Mouse (Mus musculus) large intestine, adult 2 months (tissue): Measurements from ENCODE around the gene Zfhx3. TPM values are rescaled to one million over a fixed set of nuclear protein-coding genes. Genes with fewer than 3 reads are reported as not detected.

Experiments
- DNase-seq: peaks from one replicate; pipeline ENCODE4 v3.0.0-alpha.2; 2012; ENCODE audit warnings: low read depth, low spot score
- WGBS: fragments of 180-500 bp; shearing (Covaris S2); methylation state at CpG from one replicate; pipeline ENCODE4 v1.1.7; 2018; 5-methylcytosine and 5-hydroxymethylcytosine counted together
- polyA plus RNA-seq: library from polyadenylated mRNA; depleted of rRNA; stranded (reverse); fragments of >200 nt; gene quantifications from 2 replicates; pipeline ENCODE4 v1.2.3, GENCODE M21; 2012

The Zfhx3 gene
- polyA plus RNA-seq, 1 experiment, result 0.95 TPM

DNA sequence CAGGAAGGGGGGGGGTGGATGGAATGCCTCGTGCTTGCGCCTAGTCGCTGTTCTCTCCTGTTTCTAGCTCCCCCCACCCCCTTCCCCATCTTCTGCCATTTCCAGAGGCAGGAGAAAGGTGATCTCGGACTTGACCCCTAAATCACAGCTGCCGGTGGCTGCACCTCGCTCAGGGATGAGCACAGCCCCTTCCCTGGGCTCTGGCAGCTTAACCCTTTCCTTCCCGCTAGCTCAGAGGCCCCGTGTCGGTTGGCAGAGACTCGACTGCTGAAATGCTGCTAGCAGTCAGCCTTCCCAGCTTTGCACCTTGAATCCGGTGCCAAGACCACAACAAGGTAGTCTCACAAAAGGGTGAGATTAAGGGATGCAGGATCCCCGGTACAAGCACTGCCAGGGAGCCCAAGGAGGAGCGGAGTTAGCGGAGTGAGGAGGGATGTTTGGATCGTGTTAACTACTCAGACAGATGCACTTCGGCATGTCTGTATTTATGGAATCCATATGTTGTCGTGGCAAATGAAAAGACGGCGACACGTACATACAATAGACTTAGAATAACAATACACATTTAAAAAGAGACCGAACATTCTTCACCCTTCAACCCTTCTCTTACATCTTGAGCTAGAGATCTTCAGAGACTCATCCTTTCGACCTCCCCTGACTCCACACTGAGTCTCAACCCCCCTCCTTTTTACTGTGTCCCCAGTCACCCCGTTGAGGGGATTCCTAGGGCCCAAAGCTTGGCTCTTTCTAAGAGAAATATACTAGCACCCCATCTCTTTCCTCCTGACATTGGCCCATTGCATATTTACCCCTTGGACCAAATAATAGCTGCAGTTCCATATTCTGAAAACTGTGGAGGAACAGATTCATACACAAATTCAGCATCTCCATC lies 757.3 kb downstream of the Zfhx3 start:
- 53% methylated on average over 23 of the region's 23 CpGs for WGBS
- no peak for DNase-seq

DNA sequence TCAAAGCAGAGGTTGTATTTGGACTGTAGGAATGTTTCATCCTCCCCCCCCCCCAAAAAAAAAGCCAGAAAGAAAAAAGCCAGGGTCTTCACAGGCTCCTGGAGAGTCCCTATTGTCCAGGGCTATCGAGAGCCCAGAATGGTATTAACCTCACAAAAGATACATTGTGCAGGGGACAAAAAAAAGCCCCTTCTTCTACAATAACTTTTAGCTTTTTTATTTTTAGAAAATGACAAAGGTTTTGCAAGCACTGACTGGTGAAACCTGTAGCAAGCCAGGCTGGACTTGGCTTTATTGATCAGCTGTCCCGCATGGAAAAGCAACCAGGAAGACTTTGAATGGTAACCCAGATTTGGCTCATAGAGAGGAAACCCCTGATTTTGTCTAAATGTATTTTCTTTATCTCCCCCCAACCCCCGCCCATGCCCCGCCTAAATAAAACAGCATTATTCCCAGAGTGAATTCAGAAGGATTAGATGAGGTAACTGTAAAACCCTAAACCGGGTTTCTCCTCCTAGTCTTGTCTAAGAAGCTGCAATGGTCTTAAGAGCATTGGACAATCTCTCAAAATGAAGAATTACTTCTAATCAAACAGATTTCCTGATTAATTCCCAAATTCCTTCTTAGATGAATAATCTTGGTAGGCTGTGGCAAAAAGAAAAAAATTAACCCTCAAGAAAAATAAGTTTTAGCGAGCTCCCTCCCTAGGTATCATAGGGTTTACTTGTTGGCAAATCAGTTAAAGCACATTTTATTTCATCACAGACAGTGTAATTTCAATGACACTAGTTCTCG lies 759.1 kb downstream of the Zfhx3 start:
- 72% methylated on average over 7 of the region's 7 CpGs for WGBS
- DNase-seq, result no peak

DNA sequence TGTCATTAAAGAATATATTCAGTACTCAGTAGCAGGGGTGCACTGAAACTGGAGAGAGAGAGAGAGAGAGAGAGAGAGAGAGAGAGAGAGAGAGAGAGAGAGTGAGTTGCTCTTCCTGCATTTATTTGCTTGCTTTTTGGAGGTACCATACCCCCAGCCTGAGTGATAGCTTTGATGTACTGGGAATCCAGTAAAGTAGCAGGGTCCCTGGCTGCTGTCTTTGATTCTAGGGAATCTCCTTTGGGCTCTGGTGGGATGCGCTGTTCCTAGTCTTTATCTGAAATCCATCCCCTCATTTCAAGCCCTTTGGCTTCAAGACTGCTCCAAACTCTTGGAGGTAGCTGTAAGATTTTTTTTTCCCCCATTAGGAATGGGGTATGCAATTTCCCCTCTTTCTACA lies 759.8 kb downstream of the Zfhx3 start:
- no peak for DNase-seq
- WGBS, result 78% methylated on average over 1 of the region's 1 CpGs

DNA sequence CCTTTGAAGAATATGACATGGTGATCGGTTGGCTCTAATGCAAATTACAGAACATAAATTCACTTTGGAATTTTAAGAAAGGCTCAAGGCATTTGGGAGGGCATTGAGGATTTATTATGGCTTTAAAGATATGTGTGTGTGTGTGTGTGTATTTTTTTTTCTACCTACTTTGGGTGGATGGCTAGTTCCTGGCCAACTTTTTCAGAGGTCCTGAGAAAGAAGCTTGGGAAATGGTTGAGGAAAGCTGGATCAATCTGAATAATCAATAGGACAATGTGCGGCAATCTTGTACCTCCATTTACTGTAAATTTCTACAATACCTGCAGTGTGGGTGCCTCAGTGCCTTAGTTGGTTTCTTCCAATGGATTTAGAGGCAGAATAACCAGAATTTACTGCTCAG lies 763.3 kb downstream of the Zfhx3 start:
- 60% methylated on average over 2 of the region's 2 CpGs for WGBS
- no peak for DNase-seq

DNA sequence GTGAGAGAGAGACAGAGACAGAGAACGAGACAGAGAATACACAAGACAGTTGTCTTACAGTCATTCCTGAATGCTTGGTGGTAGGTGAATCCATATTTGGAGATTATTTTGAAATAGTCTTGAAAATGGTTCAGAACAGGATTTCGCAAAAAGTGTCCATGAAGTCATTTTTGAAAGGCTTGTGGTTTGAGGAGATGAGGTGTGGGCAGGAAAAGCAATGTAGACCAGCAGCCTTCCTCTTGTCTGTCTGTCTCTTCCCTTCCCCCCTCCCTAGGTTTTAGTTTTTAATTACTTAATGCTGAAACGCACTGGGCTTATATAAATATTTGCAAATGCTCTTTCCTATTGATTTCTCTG lies 764.0 kb downstream of the Zfhx3 start:
- no peak for DNase-seq
- WGBS, result 47% methylated on average over 3 of the region's 3 CpGs

DNA sequence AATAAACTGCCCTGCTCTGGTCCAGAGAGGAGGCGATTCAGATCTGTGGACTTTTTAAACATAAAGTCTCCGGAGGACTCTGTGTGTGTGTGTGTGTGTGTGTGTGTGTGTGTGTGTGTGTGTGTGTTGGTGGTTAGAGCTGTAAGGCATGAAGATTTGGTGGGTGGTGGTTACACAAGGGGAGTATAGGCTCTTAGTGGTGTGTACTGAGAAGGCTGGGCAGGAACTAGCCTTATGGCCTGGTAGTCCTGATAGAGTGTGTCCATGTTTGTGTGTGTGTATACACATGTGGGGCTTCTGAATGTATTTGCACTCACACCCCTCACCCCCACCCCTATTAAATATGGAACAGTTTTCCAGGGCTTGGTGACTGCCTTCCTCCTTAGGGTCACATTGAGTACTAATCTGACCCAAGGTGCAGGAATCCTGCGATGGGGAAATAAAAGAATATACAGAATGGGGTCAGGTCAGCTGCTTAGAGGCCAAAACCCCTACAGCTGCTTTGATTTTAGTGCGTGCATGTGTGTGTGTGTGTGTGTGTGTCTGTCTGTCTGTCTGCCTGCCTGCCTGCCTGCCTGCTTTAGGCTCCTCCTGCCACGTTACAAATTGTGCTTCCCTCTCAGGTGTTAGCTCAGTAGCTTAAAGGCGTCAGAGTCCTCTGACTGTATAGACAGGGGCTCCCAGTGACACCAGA lies 764.6 kb downstream of the Zfhx3 start:
- WGBS, result 21% methylated on average over 6 of the region's 6 CpGs
- DNase-seq, result no peak

DNA sequence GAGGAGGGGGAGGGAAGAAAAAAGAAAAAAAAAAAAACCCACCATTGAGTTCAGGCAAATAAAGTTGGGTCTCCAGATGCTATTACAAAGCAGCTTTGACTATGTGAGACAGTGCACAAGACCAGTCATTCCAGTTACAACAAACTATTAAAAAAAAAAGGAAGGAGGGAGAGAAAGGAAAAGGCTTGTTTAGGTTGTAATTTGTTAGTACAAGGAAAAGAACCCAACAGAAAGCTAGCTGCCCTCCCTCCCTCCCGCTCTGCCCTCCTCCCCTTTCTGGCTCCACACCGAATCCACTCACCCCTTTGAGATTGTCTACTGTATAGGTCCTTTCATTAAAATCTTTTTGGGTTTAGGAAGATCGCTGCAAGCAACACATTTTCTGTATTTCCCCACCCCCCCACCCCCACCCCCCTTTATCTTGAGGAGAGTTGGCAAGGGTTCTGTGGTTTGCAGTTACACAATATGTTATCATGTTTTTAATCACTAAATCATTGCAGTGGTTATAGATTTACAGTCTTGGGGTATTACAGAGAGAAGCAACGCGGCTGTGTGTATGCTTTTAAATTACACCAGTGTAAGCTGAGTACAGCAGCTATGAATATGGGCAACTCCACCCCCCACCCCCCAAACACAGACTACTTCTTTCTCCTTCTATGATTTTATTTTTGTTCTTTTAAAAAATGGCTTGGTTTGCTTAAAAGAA lies 765.3 kb downstream of the Zfhx3 start:
- DNase-seq, result no peak
- 5% methylated on average over 5 of the region's 5 CpGs for WGBS

DNA sequence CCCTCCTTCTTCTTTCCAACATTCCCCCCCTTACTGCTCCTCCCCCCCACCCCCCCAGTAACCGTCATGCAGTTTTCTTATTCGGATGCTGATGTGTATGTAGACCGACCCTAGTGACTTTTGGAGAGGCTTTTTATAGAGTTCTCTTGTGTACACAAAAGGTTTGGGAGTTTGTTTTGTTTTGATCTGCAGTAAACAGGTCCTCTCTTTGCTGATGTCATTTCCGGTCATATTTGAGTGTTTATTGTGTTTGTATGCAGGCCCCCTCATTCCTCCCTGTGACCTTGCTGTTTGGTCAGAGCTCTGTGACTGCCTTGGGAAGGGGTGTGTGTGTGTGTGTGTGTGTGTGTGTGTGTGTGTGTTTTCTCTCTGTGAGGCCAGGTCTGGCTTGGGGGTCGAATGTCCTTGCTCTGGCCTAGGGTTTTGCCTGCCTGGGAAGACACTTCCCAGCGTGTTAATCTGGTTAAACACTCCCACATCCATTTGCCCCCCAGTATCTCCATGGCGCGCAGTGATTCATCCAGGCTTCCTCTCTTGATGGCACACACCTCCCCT lies 766.5 kb downstream of the Zfhx3 start:
- WGBS, result 27% methylated on average over 8 of the region's 8 CpGs
- no peak for DNase-seq

DNA sequence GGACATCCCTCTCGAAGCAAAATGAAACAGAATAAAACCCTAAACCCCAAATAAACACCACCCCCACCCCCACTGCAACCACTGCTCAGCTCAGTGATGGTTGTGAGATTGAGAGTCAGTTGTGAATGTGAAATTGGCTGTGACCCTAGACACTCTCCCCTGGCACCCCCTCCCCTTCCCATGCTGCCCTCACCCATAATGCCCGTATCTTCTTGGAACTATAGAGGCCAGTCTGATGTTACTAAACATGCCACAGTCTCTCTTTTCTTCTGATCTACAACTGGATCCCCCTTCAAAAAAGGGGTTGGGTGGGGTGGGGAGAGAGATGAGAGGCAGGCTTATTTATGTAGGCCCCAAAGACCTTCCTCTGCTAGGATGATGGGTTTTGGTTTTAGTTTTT lies 767.0 kb downstream of the Zfhx3 start:
- DNase-seq, result no peak
- 64% methylated on average over 2 of the region's 2 CpGs for WGBS

DNA sequence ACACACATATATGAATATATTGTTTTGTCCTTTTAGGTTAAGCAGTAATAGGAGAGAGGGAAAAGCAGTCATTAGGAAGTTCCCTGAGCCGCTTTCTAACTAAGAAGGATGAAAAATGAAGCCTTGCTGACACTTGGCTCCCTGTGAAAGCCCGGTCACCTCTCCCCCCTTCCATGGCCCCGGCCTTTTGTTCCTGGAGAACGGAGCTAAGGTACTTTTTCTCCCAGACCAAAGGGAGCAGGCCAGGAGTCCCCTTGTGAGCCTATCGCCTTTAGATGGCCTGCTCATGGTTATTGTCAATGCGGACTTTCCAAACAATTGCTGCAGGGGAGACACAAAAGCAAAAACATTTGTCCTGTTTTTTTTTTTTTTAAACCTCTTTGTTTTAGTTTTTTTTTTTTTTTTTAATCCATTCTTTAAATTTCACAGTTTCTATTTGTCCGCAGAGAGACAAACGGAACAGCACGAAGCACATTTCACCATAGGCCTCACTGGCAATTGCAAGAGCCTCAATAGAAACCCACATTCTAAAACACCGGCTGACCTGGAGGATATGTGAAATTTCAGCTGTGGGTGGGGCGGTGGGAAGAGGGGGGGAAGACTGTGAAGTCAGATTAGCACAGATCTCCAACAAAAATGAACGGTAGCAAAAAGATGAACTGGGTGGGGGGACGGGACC lies 767.6 kb downstream of the Zfhx3 start:
- WGBS, result 76% methylated on average over 13 of the region's 13 CpGs
- DNase-seq, result no peak

DNA sequence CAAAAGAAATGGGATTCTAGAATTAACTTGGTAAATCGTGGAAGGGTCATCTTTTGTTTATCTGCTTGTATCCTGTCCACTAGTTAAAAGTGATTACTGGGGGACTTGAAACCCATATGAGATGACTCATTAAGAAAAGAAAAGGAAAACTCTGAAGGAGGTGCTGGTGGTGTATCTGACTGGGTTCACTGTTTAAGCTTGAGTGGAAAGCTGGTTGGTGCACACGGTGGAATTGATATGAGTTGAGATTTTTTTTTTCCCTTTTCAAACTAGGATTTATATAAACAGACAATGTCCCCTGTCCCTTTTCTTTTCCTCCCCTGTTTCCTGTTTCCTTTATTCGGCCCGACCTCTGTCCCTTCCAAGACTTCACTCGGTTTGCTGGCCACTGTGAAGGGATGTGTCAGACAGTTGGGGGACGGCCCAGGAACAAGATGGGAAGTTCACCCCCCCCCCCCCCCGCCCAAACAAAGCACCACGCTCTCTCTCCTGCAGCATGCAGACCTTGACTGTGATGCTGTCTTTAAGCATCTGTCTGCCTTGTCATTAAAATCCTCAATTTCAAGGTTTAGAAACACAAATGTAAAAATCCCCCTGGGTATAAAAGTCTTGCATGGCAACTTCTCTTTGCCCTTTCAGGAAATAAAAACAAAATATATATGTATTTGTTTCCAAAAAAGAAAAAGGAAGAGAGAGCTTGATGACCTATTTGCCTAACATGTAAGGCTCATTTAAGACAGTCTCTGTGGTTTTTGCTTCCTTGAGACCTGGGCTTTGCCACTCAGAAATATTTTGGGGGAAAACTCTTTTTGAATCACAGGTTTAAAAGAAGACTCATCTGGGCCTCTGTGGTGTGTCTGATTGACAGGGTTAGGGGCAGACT lies 768.4 kb downstream of the Zfhx3 start:
- WGBS, result 46% methylated on average over 8 of the region's 8 CpGs
- DNase-seq, result no peak

DNA sequence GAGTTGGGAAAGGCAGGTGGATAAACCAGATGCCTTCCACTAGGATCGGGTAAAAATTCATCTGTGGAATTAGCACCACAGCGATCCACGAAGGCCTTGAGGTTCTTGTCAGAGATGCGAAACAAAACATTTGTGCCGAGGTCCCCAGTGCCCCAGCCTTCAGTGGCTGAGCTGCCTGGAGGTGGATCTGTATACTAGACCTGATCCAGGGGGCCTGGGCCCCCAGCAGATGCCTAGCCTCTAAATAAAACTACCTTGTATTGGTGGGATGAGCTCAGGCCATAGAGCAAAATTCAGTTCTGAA lies 769.0 kb downstream of the Zfhx3 start:
- DNase-seq, result no peak
- 85% methylated on average over 5 of the region's 5 CpGs for WGBS

DNA sequence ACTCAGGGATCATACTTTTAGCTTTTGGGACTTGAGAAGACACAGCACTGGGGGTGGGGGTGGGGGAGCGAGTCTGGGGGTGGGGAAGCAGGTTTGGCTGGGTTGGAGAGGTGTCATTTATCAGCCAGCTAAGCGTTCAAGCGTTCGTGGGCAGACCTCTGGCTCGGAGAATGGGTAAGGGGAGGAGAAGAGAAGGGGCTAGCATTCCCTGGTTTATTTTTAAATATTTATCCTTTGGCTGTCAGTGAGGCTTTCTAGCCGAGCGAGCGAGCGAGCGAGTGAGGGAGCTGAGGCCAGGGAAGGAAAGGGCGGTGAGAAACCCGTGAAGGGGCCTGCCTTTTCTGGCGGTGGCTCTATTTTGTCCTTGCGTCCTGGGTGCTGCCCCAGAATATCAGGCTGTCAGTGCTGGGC lies 769.6 kb downstream of the Zfhx3 start:
- WGBS, result 73% methylated on average over 14 of the region's 14 CpGs

DNA sequence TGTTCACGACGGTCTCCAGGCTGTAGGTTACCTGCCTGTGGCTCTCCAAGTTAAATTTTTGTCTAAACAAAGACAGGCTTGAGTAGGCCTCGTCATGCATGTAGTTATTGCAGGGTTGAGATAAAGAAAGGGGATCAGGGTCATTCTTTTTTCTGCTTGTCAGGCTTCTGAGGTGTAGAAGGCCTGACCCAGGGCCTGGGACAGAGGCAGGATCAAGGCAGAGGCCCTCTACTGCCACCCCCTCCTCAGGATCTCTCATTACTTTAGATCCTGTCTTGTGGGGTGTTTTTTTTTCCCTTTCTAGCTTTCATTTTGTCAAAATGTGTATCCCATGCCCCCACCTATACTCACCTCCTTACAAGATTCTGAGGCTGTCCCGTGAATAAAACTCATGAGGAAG lies 770.2 kb downstream of the Zfhx3 start:
- 65% methylated on average over 4 of the region's 4 CpGs for WGBS
- DNase-seq, result no peak

More for the DNA sequence above, 769.6 kb downstream of the Zfhx3 start:
- no peak for DNase-seq

DNA sequence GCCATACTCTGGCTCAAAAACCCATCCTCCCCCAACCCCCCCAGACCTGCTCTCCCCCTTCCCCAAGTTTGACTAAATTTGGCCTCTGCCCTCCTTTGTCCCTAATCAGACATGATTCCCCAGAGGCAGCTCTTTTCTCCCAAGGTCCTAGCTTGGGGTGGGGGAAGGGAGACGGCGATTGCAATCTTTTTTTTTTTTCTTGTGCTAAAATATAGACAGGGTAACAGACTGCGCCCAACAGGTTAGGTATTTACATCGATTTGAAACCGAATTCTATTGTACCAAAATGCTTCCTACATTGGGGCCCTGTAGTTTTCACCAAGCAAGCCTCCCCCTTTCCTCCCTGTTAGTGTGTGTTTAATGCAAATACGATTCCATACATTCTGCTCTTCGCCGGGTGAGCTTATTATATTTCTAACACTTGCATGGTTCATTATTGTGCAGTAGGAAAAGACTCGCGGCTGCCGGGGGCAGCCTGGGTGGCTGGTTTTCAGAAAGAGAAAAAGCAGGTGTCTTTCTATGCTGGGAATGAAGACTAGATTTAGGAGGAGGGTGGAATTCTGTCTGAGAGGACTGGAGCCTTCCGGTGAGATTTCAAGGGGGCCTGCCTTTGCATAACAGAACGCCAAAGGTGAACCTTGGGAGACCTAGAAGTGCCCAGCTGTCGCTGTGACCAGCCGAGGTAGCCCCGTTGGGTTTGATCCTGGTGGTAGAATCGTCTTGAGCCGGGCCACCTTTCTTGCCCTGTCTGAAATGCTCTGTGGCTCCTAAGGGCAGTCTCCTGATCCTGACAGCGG lies 771.1 kb downstream of the Zfhx3 start:
- DNase-seq, result no peak
- WGBS, result 63% methylated on average over 19 of the region's 19 CpGs

DNA sequence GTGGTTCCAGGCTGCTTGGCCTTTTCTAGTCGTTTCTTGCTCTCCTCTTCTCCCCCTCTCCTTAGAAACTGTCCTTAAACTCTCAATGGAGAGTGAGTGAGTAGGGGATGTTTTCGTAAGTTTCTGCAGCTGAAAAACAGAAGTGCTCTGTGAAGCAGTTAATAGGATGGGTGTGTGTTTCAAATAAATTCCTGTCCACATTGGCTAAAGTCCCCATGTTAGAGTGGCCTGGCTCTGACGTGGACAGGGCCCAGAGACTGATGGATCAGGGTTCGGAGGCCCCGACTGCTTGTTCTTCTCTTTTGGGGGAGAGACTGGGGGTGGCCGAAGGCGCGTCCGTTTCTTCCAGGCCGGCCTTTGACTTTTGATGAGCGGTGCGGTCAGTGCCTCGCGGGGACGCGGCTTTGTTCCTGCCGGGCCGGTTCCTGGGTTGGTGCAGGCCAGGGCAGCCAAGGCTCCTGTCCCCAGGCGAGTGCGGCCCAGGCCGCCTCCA lies 771.7 kb downstream of the Zfhx3 start:
- 3% methylated on average over 21 of the region's 21 CpGs for whole genome bisulfite sequencing
- no peak for DNase-seq
